Comparison of ENCODE assay signal across 16 mouse cellular contexts in the genomic region with DNA sequence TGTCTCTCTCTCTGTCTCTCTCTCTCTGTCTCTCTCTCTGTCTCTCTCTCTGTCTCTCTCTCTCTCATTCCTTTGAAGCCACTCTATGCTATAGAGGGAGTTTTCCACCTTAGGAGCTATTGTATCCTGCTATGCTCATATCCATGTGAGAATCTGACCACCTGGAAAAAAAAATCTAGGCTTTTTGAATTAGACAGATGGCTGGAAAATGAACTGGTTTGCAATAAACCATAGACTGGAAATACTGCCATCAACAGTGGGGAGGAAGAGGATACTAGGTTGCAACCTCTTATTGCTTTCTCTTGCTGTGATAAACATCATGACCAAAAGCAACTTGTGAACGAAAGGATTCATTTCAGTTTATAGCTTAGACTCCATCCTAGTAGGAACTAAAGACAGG.
"Had no signal": no experiment of that assay in that cellular context is flagged by ENCODE, and none has a peak within 500 bp of the region (broad histone marks: within the 10 kb centered on the region; RNA-seq: fewer than 3 reads in every experiment).

No protein-coding gene starts in this region.

- H3K4me1 ChIP-seq: stomach, embryonic 15.5 days had no signal

- H3K27ac ChIP-seq: neural tube, embryonic 13.5 days; neural tube, embryonic 15.5 days; stomach, embryonic 15.5 days; stomach, postnatal 0 days had no signal

- DNase-seq: retina, postnatal 1 day; right cerebral cortex, adult 18-20 months; right cerebral cortex, postnatal 14 days; right cerebral cortex, postnatal 25 days; right cerebral cortex, postnatal 4 days; spleen, adult 18-20 months; thymus, adult 18-20 months; thymus, adult 2 months; thymus, postnatal 14 days; thymus, postnatal 25 days; thymus, postnatal 36 days; thymus, postnatal 4 days had no signal

- H3K4me3 ChIP-seq: neural tube, embryonic 13.5 days; neural tube, embryonic 15.5 days; stomach, embryonic 15.5 days had no signal

- H3K27me3 ChIP-seq: neural tube, embryonic 13.5 days; neural tube, embryonic 15.5 days; stomach, embryonic 15.5 days had no signal
